Mouse (Mus musculus) liver, embryonic 13.5 days (tissue): Measurements from ENCODE around the gene Mtch1. TPM values are rescaled to one million over a fixed set of nuclear protein-coding genes. Genes with fewer than 3 reads are reported as not detected.
A peak's percentile ranks its signal among the peaks of the same experiment; 100 is the strongest.

ENCODE experiments used
- ATAC-seq: fragments of 200-750 bp; cut with Nextera tagmentation; 2 replicates; pipeline ENCODE4 v1.8.0; 2017; ENCODE audit warnings: low read depth, mild to moderate bottlenecking, moderate number of reproducible peaks, moderate library complexity
- DNase-seq: peaks from one replicate; pipeline ENCODE4 v3.0.0; 2022
- H3K27ac ChIP-seq: fragments of 300-500 bp; sonication (generic); 2 replicates; pipeline ENCODE4 v1.5.1; 2015; ENCODE audit warnings: moderate library complexity, mild to moderate bottlenecking, inconsistent platforms
- H3K27me3 ChIP-seq: fragments of 300-500 bp; sonication (generic); 2 replicates; pipeline ENCODE4 v1.6.1; 2015; ENCODE audit warnings: mild to moderate bottlenecking, inconsistent platforms
- H3K36me3 ChIP-seq: fragments of 300-500 bp; sonication (generic); 2 replicates; pipeline ENCODE4 v1.6.1; 2015; ENCODE audit warnings: mild to moderate bottlenecking, inconsistent platforms
- H3K4me1 ChIP-seq: fragments of 300-500 bp; sonication (generic); replicated peaks from 2 replicates; pipeline ENCODE4 v1.6.1; 2015; ENCODE audit warnings: inconsistent platforms
- H3K4me2 ChIP-seq: fragments of 300-500 bp; sonication (generic); 2 replicates; pipeline ENCODE4 v1.6.1; 2015; ENCODE audit warnings: inconsistent platforms, mild to moderate bottlenecking, moderate library complexity
- H3K4me3 ChIP-seq: fragments of 300-500 bp; sonication (generic); replicated peaks from 2 replicates; pipeline ENCODE4 v1.5.1; 2015; ENCODE audit warnings: mild to moderate bottlenecking, inconsistent platforms
- H3K9ac ChIP-seq: fragments of 300-500 bp; sonication (generic); 2 replicates; pipeline ENCODE4 v1.6.1; 2015; ENCODE audit warnings: mild to moderate bottlenecking, inconsistent platforms
- H3K9me3 ChIP-seq: fragments of 300-500 bp; sonication (generic); replicated peaks from 2 replicates; pipeline ENCODE4 v1.6.1; 2016; ENCODE audit warnings: inconsistent platforms
- WGBS: fragments of 180-500 bp; shearing (Covaris S2); methylation state at CpG from one replicate; pipeline ENCODE4 v1.1.7; 2015; ENCODE audit not compliant: insufficient replicate concordance; 5-methylcytosine and 5-hydroxymethylcytosine counted together
- polyA plus RNA-seq: library from polyadenylated mRNA; unstranded; fragments of >200 nt; fragmentation: Nextera tagmentation; extraction: Ambion mirVana; gene quantifications from 2 replicates; pipeline ENCODE4 v1.2.1, GENCODE M21; 2015

The Mtch1 gene
- polyA plus RNA-seq, 1 experiment from 2014 or later, result 64.0 TPM

- H3K4me2 ChIP-seq, result no peak overlapping the region
- H3K4me3 ChIP-seq, result no peak overlapping the region
- H3K9me3 ChIP-seq, result no peaks in the 10 kb centered on the region
- H3K27me3 ChIP-seq, result peaks cover 23% of the 10 kb centered on the region
- 33% methylated on average over 5 of the region's 5 CpGs for WGBS
- H3K27ac ChIP-seq, result no peak overlapping the region
- peaks cover 47% of the 10 kb centered on the region for H3K36me3 ChIP-seq
- no peak overlapping the region for H3K9ac ChIP-seq
- DNase-seq, result no peak
- peaks cover 21% of the 10 kb centered on the region for H3K4me1 ChIP-seq
- no peak for ATAC-seq
Observed at GRCm38 (mm10) chr17:29330671-29331410, 16.9 kb downstream of the Mtch1 start.

GRCm38 (mm10) chr17:29330221-29330620, 17.5 kb downstream of the Mtch1 start:
- Histone ChIP-seq H3K4me2 (no peak overlapping the region), H3K4me1 (peaks cover 21% of the 10 kb centered on the region), H3K9me3 (no peaks in the 10 kb centered on the region), H3K9ac (no peak overlapping the region), H3K36me3 (peaks cover 41% of the 10 kb centered on the region), H3K27me3 (peaks cover 24% of the 10 kb centered on the region), H3K4me3 (no peak overlapping the region), H3K27ac (no peak overlapping the region)
- 76% methylated on average over 3 of the region's 3 CpGs for WGBS
- ATAC-seq (no peak), DNase-seq (no peak)

- Histone ChIP-seq H3K36me3 (peaks cover 22% of the 10 kb centered on the region), H3K4me1 (peaks cover 23% of the 10 kb centered on the region), H3K9ac (no peak overlapping the region), H3K4me3 (no peak overlapping the region), H3K27me3 (peaks cover 27% of the 10 kb centered on the region), H3K4me2 (no peak overlapping the region), H3K9me3 (no peaks in the 10 kb centered on the region), H3K27ac (no peak overlapping the region)
- WGBS, result 83% methylated on average over 9 of the region's 9 CpGs
- ATAC-seq (no peak), DNase-seq (no peak)
Observed at GRCm38 (mm10) chr17:29327691-29328090, 20.0 kb downstream of the Mtch1 start.

- Histone ChIP-seq H3K4me2 (peak overlapping the region; percentile 30), H3K4me3 (no peak overlapping the region), H3K9ac (no peak overlapping the region), H3K36me3 (peaks cover 13% of the 10 kb centered on the region), H3K4me1 (peaks cover 28% of the 10 kb centered on the region), H3K27ac (no peak overlapping the region), H3K27me3 (peaks cover 35% of the 10 kb centered on the region), H3K9me3 (no peaks in the 10 kb centered on the region)
- no peak for DNase-seq
- 32% methylated on average over 52 of the region's 52 CpGs for WGBS
- ATAC-seq, result no peak
Observed at GRCm38 (mm10) chr17:29326531-29327529, 20.9 kb downstream of the Mtch1 start.

GRCm38 (mm10) chr17:29325831-29326230, 21.9 kb downstream of the Mtch1 start:
- Histone ChIP-seq H3K27ac (no peak overlapping the region), H3K4me1 (peaks cover 18% of the 10 kb centered on the region), H3K36me3 (peaks cover 4% of the 10 kb centered on the region; the same call in 1 of the 2 replicates), H3K9me3 (no peaks in the 10 kb centered on the region), H3K4me2 (no peak overlapping the region), H3K9ac (no peak overlapping the region), H3K4me3 (no peak overlapping the region), H3K27me3 (peaks cover 45% of the 10 kb centered on the region)
- DNase-seq, result no peak
- no peak for ATAC-seq
- WGBS, result 72% methylated on average over 13 of the region's 13 CpGs

GRCm38 (mm10) chr17:29323625-29324024, 24.1 kb downstream of the Mtch1 start:
- peaks cover 31% of the 10 kb centered on the region for H3K4me1 ChIP-seq
- H3K27me3 ChIP-seq, result peaks cover 64% of the 10 kb centered on the region
- no peak for DNase-seq
- no peak overlapping the region for H3K9ac ChIP-seq
- no peak for ATAC-seq
- no peaks in the 10 kb centered on the region for H3K36me3 ChIP-seq
- no peak overlapping the region for H3K4me3 ChIP-seq
- H3K9me3 ChIP-seq, result no peaks in the 10 kb centered on the region
- H3K27ac ChIP-seq, result no peak overlapping the region
- WGBS, result 39% methylated on average over 3 of the region's 3 CpGs
- H3K4me2 ChIP-seq, result no peak overlapping the region

- Histone ChIP-seq H3K4me2 (peak overlapping the region; percentile 18), H3K4me1 (peaks cover 31% of the 10 kb centered on the region), H3K27me3 (peaks cover 61% of the 10 kb centered on the region), H3K9me3 (no peaks in the 10 kb centered on the region), H3K36me3 (no peaks in the 10 kb centered on the region), H3K4me3 (no peak overlapping the region), H3K27ac (no peak overlapping the region), H3K9ac (no peak overlapping the region)
- DNase-seq, result peak; percentile 31
- peak; percentile 39; the same call in 1 of the 2 replicates for ATAC-seq
- 45% methylated on average over 18 of the region's 18 CpGs for WGBS
Observed at GRCm38 (mm10) chr17:29322603-29322962, 25.2 kb downstream of the Mtch1 start.

GRCm38 (mm10) chr17:29321765-29322602, 25.8 kb downstream of the Mtch1 start:
- peaks cover 55% of the 10 kb centered on the region for H3K27me3 ChIP-seq
- H3K4me2 ChIP-seq, result peak overlapping the region; percentile 18
- 0 out of 2 replicates have a peak, but pooled peaks have one; percentile 4 for ATAC-seq
- no peaks in the 10 kb centered on the region for H3K9me3 ChIP-seq
- 48% methylated on average over 41 of the region's 41 CpGs for WGBS
- H3K4me3 ChIP-seq, result no peak overlapping the region
- DNase-seq, result no peak
- no peak overlapping the region for H3K9ac ChIP-seq
- no peaks in the 10 kb centered on the region for H3K36me3 ChIP-seq
- peaks cover 31% of the 10 kb centered on the region for H3K4me1 ChIP-seq
- H3K27ac ChIP-seq, result no peak overlapping the region

- Histone ChIP-seq H3K9me3 (no peaks in the 10 kb centered on the region), H3K36me3 (no peaks in the 10 kb centered on the region), H3K4me1 (peaks cover 23% of the 10 kb centered on the region), H3K27ac (no peak overlapping the region), H3K27me3 (peaks cover 42% of the 10 kb centered on the region), H3K4me2 (no peak overlapping the region), H3K9ac (no peak overlapping the region), H3K4me3 (no peak overlapping the region)
- ATAC-seq (no peak), DNase-seq (peak; percentile 15)
- WGBS, result 31% methylated on average over 8 of the region's 8 CpGs
Observed at GRCm38 (mm10) chr17:29319881-29320639, 27.7 kb downstream of the Mtch1 start.

- Histone ChIP-seq H3K36me3 (no peaks in the 10 kb centered on the region), H3K9me3 (no peaks in the 10 kb centered on the region), H3K27ac (no peak overlapping the region), H3K27me3 (peaks cover 42% of the 10 kb centered on the region), H3K9ac (no peak overlapping the region), H3K4me1 (peaks cover 23% of the 10 kb centered on the region), H3K4me3 (no peak overlapping the region), H3K4me2 (no peak overlapping the region)
- WGBS, result 56% methylated on average over 7 of the region's 7 CpGs
- no peak for DNase-seq
- ATAC-seq, result no peak
Observed at GRCm38 (mm10) chr17:29319476-29319875, 28.3 kb downstream of the Mtch1 start.
